Mouse (Mus musculus) E14TG2a.4 (cell line): ENCODE data around the gene Nicn1.

ENCODE experiments used
- CTCF ChIP-seq: conservative IDR thresholded peaks from 2 replicates; pipeline ENCODE4 v1.5.1; 2014; ENCODE audit warnings: low read length
- NANOG ChIP-seq: IDR thresholded peaks from 2 replicates; pipeline ENCODE4 v1.6.1; 2014; ENCODE audit warnings: borderline replicate concordance, low read length, mixed read lengths
- POU5F1 ChIP-seq: IDR thresholded peaks from 2 replicates; pipeline ENCODE4 v1.6.1; 2014; ENCODE audit warnings: low read length, borderline replicate concordance

- TF ChIP-seq CTCF (no peak), NANOG (no peak), POU5F1 (no peak)
These were observed 48.9 kb downstream of the Nicn1 start, which contains the start of gene Gpx1 for GRCm38 (mm10) chr9:108338886-108339781.
